Mouse (Mus musculus): ENCODE data around the gene Slc25a14.

Slc25a14 gene

DNA sequence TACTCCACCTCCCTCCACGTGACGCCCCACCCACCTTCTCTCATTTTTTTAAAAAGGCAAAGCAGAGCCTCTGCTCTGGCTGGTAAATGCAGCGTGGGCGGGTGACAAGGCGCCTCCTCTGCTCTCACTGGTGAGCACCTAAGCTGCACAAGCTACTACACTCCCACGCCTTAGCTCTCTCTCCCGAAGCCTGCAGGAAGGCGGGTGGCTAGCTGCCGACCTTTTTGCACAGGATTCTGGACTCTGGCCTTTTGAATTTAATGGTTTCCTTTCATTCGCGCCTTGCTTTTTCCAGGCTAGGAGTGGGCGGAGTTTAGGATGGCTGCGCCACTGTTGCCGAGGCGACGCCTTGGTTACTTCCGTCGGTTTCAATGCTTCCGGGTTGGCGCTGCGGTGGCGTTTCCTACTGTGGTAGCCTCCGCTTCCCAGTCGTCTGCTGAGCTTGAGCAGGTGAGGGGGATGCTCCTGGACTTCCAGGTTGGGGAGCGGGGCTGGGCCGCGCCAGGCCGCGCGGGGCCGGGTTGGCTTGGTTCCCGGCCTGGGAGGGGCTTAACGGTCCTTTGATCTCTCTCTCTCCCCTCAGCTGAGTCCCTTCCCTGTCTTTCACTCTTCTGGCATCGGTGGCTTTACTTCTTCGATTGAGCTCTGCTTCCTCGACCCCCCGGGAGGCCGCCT, at the start of gene Slc25a14:
Gene Slc25a14 (plus strand): TSS at position 35 of the 675 bp plus-strand sequence.
- DNase-seq (ENCODE audit: low read depth, low spot score): peak; percentile 86

DNA sequence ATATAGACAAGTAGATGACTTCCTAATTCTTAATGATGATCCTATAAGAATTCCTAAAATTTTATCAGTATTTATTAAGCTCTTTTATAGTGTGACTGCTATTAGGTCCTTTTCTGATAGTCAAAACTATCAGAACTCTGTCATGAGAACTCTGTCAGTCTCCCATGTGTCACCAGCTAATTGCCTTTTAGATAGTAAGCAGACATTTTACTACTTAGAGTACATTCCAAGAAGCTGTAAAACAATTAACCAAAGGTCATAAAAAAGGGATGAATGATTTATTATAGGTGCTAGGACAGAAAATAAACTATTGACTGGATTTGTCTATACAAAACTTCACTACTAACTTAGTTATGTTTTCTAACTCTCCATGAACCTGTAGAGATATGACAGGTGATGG, 39.9 kb upstream of the Slc25a14 start:
- no peak for DNase-seq (ENCODE audit: low read depth, low spot score)

DNA sequence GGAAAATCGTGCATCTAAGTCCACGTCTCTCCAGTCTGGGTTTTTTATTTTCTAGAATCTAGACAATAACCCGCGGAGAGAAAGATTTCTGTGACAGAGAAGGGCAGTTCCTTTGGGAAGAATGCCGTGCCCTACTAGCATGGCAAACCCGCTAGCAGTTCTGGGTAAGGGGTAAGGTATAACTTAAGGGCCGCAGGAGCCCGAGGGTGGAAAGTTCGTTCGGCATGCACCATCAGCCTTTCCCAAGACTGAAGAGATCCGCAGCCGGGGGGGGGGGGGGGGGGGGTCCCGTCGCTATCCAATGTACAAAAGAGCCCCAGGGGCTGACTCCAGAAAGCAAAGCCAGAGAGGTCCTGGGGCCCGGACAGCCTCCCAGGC, 29.5 kb upstream of the Slc25a14 start:
- DNase-seq (ENCODE audit: low read depth, low spot score): no peak

DNA sequence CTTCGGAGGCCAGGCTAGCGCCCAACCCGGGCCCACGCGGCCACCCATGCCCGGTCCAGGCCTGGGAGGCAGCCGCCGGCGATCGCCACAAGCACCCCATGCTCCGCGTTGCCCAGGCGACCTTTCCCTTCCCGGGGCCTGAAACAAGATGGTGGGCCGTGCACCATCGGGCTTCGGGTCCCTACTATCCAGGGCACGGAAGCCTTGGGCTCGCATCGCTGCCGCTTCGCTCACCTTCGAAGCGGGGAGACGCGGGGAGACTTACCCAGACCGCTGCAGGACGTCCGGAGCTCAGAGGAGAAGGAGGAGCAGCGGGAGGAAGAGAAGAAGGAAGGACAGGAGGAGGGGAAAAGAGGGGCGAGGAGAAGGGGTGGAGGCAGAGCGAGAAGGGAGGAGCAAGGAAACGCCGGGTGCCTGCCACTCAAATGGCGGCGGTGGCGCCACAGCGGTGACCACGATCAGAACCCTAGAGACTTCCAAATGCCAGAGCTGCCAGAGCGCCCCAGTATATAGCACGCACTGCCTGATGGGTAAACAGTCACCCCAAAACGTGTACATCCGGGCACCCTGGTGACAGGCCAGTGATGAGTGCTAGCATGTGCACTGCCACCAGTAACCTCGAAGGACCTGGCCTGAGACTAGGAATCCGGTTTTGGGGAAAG, 29.0 kb upstream of the Slc25a14 start, which contains the start of gene Zfp280c:
Gene Zfp280c (minus strand): TSS at position 406 of the 662 bp plus-strand sequence.
- DNase-seq (ENCODE audit: low read depth, low spot score): peak; percentile 72

DNA sequence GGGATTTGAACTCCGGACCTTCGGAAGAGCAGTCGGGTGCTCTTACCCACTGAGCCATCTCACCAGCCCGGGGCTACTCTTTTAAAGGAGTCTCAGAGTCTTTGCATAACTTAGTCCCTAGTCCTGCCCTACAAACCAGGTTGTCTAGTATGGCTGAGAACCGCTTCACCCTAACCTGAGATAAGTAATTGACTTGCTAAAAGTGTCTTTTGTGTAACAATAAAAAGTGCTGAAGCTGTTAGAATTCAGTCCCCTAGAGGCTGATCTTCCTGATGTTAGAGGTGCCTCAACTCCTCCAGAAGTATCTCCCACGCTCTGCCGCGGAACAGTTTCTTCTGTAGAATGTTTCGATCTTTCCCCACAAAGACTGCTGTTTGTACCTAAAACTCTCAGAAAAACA, 27.2 kb upstream of the Slc25a14 start:
- no peak for DNase-seq (ENCODE audit: low read depth, low spot score)

DNA sequence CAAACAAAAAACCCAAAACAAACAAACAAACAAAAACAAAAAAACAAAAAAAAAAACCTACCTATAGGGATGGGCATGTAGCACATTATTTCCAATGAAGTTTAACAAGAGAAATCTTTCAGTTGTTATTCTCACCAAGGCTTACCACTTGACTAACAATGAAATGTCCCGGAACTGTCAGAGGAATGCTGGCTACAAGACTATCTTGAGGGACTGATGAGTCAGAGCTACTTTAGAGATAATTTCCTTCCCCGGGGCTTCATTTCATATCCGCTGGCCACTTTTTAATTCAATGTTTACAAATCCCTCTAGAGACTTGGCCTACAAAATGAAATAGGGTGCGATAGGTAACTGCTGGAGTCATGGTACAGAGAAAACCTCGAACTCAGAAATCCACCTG, 26.3 kb upstream of the Slc25a14 start:
- peak; percentile 52 for DNase-seq (ENCODE audit: low read depth, low spot score)

DNA sequence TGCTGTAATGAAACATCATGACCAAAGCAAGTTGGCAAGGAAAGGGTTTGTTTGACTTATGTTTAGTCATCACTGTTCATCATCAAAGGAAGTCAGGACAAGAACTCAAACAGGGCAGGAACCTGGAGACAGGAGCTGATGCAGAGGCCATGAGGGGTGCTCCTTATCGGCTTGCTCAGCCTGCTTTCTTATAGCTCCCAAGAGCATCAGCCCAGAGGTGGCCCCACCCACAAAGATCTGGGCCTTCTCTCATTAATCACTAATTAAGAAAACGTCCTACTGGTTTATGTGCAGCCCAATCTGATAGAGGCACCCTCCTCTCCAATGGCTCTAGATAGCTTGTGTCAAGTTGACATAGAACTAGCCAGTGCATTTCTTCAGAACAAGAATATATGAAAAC, 18.3 kb upstream of the Slc25a14 start:
- DNase-seq (ENCODE audit: low read depth, low spot score): no peak

DNA sequence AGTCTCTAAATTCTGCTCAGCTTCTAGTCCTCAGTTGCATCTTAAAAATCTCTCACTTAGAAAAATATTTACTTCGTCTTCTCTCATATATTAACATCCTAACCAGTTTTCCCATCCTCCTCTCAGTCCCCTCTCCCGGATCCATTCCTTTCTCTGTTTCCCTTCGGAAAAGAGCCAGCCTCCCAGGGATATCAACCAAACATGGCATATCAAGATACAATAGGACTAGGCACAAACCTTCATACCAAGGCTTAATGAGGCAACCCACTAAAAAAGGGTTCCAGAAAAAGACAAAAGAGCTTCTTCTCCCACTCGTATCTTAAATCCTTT, 199 bp upstream of the Slc25a14 start:
- no peak for DNase-seq (ENCODE audit: low read depth, low spot score)

DNA sequence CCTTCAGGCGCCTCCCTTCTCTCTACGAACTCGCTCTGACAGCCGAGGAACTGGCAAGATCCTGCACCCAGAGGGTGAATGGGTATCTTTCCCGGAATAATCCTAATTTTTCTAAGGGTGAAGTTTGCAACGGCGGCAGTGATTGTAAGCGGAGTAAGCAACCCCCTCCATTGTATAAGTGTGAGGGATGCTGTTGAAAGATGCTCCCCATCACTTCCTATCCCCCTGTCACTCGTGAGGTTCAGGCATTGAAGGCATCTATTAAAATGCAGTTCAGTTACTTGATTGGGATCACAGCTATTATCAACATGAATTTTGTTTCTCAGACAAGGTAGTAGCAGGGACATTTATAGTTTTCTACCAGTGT, 824 bp downstream of the Slc25a14 start:
- no peak for DNase-seq (ENCODE audit: low read depth, low spot score)

DNA sequence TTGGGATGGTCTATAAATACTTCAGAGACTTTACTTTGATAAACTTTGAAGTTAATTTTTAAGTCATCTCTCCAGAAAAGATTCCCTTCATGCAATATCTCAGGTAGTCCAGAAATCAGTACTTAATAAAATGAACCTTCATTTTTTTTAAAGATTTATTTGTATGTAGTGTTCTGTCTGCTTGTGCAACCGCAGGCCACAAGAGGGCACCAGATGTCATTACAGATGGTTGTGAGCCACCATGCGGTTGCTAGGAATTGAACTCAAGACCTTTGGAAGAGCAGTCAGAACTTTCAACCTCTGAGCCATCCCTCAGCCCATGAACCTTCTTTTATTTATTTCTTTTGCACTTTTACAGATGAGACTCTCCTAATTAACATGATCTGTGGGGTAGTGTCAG, 13.8 kb downstream of the Slc25a14 start:
- peak; percentile 33 for DNase-seq (ENCODE audit: low read depth, low spot score)

DNA sequence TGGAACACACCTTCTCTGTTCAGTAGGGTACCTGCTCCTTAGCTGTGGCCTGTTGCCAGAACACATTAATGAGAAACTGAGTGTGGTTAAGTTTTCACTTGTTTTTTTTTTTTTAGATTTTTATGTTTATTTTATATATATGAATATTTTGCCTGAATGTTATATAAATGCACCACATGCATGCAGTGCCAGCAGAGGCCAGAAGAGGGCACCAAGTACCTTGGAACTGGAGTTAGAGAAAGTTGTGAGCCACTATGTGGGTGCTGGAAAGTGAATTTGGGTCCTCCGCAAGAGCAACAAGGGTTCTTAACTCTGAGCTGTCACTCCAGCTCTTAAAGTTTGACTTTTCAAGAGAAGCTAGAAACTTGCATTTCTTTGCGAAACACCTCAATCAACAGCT, 20.9 kb downstream of the Slc25a14 start:
- DNase-seq (ENCODE audit: low read depth, low spot score): peak; percentile 62

DNA sequence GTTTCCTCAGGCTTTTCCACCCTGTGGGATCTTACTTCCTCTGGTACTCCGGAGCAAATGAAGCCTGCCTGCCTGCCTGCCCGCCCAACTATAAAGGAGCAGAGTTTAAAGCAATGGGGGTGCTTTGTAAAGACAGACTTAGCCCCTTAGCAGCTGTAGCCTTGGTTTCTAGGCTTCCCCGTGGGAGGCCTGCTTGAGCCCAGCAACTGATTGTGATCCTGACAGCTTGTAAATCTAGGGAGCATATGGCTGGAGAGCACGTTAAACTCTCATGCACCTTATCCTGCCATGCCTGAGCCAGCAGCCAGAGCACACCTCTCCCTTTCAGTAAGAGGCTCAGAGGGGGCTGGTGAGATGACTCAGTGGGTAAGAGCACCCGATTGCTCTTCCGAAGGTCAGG, 43.6 kb downstream of the Slc25a14 start:
- no peak for DNase-seq (ENCODE audit: low read depth, low spot score)

DNA sequence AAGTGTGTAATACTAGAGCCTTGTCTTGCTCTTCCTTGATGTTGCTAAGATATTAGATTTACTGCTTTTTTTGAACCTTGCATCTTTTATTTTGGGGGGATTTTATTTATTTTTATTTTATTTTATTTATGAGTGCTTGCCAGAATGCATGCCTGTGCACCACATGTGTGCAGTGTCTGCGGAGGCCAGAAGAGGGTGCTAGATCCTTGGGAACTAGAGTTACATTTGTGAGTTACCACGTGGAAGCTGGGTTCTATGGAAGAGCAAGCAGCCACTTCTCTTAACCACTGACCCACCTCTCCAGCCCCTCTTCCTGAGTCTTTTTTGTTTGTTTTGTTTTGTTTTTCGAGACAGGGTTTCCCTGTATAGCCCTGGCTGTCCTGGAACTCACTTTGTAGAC, 46.4 kb downstream of the Slc25a14 start:
- peak; percentile 7 for DNase-seq (ENCODE audit: low read depth, low spot score)

DNA sequence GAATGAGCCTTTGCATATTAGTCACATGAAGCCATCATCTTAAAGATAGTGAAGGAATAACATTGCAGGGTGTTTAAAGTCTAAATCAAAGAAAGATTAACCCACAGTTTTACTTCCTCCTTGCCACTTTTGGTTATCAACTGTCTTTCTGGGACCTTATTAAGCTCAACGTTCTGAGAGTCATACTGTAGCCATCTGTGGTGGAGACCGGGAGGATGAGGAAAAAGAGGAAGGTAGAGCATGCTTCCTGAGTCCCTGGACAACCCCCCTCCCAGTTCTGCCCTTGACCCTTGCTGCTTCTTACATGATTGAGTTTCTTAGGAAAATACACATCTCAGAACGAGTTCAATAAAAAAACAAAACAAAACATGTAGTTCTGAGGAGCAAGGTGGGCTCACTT, 48.5 kb downstream of the Slc25a14 start:
- no peak for DNase-seq (ENCODE audit: low read depth, low spot score)

DNA sequence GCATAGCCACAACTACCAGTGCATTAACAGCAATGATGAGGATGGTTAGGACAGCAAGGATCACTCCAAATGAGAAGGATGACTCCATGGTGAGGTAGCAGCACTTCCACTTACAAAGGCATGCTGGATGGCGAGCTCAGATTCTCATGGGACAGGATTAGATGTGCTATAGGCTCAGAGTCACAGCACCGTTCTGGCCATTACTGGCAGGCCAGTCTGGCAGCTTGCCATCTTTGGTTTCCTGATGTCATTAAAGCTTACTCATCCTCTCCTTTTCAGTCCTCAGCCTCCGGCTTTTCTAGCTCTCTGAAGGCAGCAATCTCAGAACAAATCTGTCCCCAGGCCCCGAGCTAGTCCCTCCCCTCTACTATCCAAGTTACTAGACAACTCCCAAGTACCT, 51.0 kb downstream of the Slc25a14 start, which contains the start of gene Gpr119:
Gene Gpr119 (minus strand): TSS at position 308 of the 400 bp plus-strand sequence.
- DNase-seq (ENCODE audit: low read depth, low spot score): peak; percentile 76

DNA sequence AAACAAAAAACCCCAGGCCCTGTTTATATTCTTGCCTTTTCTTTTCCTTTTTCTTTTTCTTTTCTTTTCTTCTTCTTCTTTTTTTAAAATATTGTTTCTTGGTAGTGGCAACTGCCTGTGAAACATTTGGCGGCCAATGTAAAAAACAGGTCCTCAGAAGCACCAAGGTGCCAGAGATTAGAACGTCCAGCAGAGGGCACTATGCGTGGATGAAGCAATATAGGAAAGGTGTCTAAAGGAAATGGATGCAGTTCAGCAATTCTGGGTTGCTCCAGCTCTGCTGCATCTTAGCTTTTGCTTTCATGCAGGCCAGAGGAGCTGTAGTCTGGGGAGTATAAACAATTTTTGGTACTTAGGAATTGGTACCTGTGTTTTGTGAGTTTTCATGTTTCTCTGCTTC, 60.2 kb downstream of the Slc25a14 start:
- DNase-seq (ENCODE audit: low read depth, low spot score): peak; percentile 74

DNA sequence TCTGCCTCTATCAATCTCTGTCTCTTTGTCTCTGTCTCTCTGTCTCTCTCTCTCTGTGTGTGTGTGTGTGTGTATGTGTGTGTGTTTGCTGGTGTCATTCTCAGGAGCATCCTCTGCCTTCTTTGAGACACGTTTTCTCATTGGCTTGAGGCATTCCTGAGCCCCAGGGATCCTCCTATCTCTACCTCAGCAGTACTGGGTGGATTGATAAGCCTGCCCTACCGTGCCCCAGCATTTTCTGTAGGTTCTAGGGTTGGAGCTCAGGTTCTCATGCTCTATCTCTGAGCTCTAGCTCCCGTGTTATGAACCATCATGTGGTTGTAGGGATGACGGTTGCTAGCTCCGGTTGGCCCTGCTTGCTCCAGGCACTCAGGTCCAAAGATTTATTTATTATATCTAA, 60.6 kb downstream of the Slc25a14 start:
- no peak for DNase-seq (ENCODE audit: low read depth, low spot score)

DNA sequence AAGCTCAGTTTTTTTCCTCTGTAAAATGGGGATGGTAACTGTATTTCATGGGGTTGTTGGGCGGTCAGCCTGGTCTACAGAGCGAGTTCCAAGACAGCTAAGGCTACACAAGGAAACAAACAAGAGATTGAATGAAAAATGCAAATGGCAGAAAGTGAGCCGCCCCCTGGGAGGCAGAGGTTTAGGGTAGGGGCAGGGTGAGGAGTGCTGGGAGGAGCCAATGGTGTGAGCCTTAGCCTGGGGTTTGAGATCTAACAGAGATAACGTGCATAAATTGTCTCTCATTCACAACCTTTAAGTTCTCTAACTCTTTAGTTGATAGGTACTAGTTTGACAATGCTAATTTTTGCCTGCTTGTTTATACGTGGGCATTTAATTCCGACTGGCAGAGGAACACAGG, 71.2 kb downstream of the Slc25a14 start:
- no peak for DNase-seq (ENCODE audit: low read depth, low spot score)

DNA sequence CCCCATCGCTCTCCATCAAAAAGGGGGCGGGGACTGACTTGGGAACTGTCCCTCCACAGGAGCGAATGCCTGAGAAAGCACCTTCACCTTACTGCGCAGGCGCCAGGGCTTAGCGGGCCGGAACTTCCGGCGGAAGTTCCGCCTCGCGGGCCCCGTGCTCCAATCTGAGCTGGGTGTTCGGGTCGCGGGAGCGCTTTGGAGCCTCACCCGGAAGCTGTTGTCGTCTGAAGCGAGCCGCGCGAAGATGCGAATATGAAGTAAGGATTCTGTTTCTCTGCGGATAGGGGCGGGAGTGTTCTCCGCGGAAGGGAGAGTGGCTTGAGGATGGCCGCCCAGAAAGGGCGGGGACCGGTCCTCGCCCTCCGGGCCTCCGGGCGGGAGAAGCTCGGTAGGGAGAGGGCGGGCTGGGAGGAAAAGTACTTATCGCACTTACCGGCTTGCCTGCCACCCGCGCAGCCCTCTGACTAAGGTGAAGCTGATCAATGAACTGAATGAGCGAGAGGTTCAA, 71.7 kb downstream of the Slc25a14 start, which contains the start of gene Rbmx2:
Gene Rbmx2 (plus strand): TSS at position 141 of the 508 bp plus-strand sequence.
- peak; percentile 93 for DNase-seq (ENCODE audit: low read depth, low spot score)

DNA sequence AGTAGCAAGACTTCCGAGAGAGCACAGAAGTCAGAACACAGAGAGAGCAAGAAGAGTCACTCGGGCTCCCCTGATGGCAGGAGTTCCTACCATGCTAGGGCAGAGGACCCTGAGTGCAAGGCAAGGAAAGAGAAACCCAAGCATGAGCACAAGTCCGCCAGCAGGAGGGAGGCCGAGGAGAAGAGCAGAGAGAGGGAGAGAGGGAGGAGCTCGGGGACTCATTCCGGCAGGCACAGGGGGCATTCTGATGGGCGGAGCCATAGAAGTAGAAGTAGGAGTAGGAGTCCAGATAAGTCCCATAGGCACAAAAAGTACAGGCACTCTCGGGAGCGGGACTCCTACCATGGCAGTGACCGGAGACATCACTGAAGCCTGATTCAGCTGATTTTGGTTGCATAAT, 86.5 kb downstream of the Slc25a14 start:
- DNase-seq (ENCODE audit: low read depth, low spot score): no peak

Measured in 3T3-L1 (cell line).